In the genomic region with DNA sequence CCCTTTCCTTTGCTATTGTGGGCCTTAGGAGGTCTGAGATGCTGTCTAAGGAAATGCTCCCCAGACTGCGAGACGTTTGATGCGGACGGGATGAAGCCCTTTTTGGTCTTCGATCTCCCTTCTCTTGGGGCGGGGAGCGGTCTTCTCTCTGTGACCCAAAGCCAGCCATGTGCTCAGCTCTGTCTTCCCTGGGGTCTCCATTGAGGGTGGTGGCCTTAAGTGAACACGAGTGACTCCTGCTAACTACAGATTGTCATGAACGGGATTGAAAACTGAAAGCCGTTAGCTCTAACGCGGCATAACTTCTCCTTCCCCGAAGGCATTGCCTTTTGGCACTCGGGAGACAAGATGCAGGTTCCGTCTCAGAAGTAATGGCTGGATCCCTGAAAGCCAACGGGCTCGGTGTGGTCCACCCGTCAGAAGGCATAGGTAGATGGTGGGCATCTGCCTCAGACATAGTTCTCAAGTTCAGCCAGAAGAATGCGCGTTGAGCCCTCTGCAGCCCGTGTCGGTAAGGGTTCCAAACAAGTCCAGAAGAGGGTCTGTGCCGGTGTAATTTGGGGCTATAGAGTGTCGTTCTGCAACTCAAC, we compare ENCODE assay signal across 8 mouse cellular contexts. TPM values are rescaled to one million over a fixed set of nuclear protein-coding genes. Genes with fewer than 3 reads are reported as not detected.
A peak's percentile ranks its signal among the peaks of the same experiment; 100 is the strongest.
DNase-seq lines count a peak whose midpoint lies in the region; ATAC-seq and TF ChIP-seq lines count a peak whose summit lies in the region.

No protein-coding gene starts in this region.

- peak overlapping the region; percentile 65 for H3K4me3 ChIP-seq in liver, adult 2 months (ENCODE audit: insufficient read depth, low read depth, low read length)
- H3K4me3 ChIP-seq in embryonic facial prominence, embryonic 12.5 days: peak overlapping the region; percentile 90
- H3K4me3 ChIP-seq in hindbrain, postnatal 0 days (ENCODE audit: low read length): peak overlapping the region; percentile 69
- H3K4me3 ChIP-seq in midbrain, embryonic 15.5 days: peak overlapping the region; percentile 62

- H3K9me3 ChIP-seq in embryonic facial prominence, embryonic 12.5 days: no peaks in the 10 kb centered on the region
- H3K9me3 ChIP-seq in hindbrain, postnatal 0 days (ENCODE audit: low read length): no peaks in the 10 kb centered on the region
- H3K9me3 ChIP-seq in midbrain, embryonic 15.5 days: no peaks in the 10 kb centered on the region

- no peaks in the 10 kb centered on the region for H3K27me3 ChIP-seq in liver, adult 2 months (ENCODE audit: control insufficient read depth, insufficient read depth, low read length)
- H3K27me3 ChIP-seq in embryonic facial prominence, embryonic 12.5 days: no peaks in the 10 kb centered on the region
- no peaks in the 10 kb centered on the region for H3K27me3 ChIP-seq in hindbrain, postnatal 0 days (ENCODE audit: insufficient read depth, low read length)
- no peaks in the 10 kb centered on the region for H3K27me3 ChIP-seq in midbrain, embryonic 15.5 days (replicated peaks)

- WGBS in liver, adult 2 months: 1% methylated on average over 24 of the region's 24 CpGs
- under 1% methylated on average over 24 of the region's 24 CpGs for WGBS in embryonic facial prominence, embryonic 12.5 days
- WGBS in hindbrain, postnatal 0 days: under 1% methylated on average over 24 of the region's 24 CpGs
- WGBS in midbrain, embryonic 15.5 days: under 1% methylated on average over 24 of the region's 24 CpGs

- H3K36me3 ChIP-seq in liver, adult 2 months (ENCODE audit: control insufficient read depth, insufficient read depth, low read length): peaks cover 39% of the 10 kb centered on the region
- peaks cover 41% of the 10 kb centered on the region for H3K36me3 ChIP-seq in embryonic facial prominence, embryonic 12.5 days
- H3K36me3 ChIP-seq in hindbrain, postnatal 0 days (ENCODE audit: insufficient read depth, low read length): peaks cover 35% of the 10 kb centered on the region
- peaks cover 34% of the 10 kb centered on the region; the same call in 1 of the 2 replicates for H3K36me3 ChIP-seq in midbrain, embryonic 15.5 days (replicated peaks)

- TF ChIP-seq POLR2A in liver, adult 2 months (IDR thresholded peaks at IDR 0.05; ENCODE audit: extremely low read depth, insufficient read depth, low read length): no peak

- H3K79me2 ChIP-seq in liver, adult 2 months (ENCODE audit: control insufficient read depth, insufficient read depth, low read length): peaks cover 4% of the 10 kb centered on the region; the same call in 1 of the 2 replicates

- no peak for TF ChIP-seq CTCF in liver, adult 2 months (IDR thresholded peaks at IDR 0.05; ENCODE audit: low read depth, low read length)
- no peak for TF ChIP-seq CTCF in hindbrain, postnatal 0 days (IDR thresholded peaks at IDR 0.05; ENCODE audit: low read depth)

- H3K27ac ChIP-seq in liver, adult 2 months (replicated peaks; ENCODE audit: insufficient read depth, low read depth, low read length): peak overlapping the region; percentile 51
- peak overlapping the region; percentile 42 for H3K27ac ChIP-seq in embryonic facial prominence, embryonic 12.5 days
- peak overlapping the region; percentile 74 for H3K27ac ChIP-seq in hindbrain, postnatal 0 days
- peak overlapping the region; percentile 66 for H3K27ac ChIP-seq in midbrain, embryonic 15.5 days

- H3K4me1 ChIP-seq in liver, adult 2 months (ENCODE audit: control insufficient read depth, insufficient read depth, low read length): peaks cover 4% of the 10 kb centered on the region
- H3K4me1 ChIP-seq in embryonic facial prominence, embryonic 12.5 days: peaks cover 33% of the 10 kb centered on the region
- H3K4me1 ChIP-seq in hindbrain, postnatal 0 days (ENCODE audit: insufficient read depth, low read length): peaks cover 10% of the 10 kb centered on the region
- peaks cover 30% of the 10 kb centered on the region for H3K4me1 ChIP-seq in midbrain, embryonic 15.5 days

- peak overlapping the region; percentile 80 for H3K9ac ChIP-seq in liver, adult 2 months (ENCODE audit: low read depth, low read length)
- peak overlapping the region; percentile 87 for H3K9ac ChIP-seq in embryonic facial prominence, embryonic 12.5 days
- H3K9ac ChIP-seq in hindbrain, postnatal 0 days (replicated peaks; ENCODE audit: low read length): peak overlapping the region; percentile 76
- H3K9ac ChIP-seq in midbrain, embryonic 15.5 days: peak overlapping the region; percentile 71

- peak overlapping the region; percentile 79 for H3K4me2 ChIP-seq in embryonic facial prominence, embryonic 12.5 days (replicated peaks)
- H3K4me2 ChIP-seq in hindbrain, postnatal 0 days (ENCODE audit: low read depth, low read length): peak overlapping the region; percentile 97
- peak overlapping the region; percentile 85 for H3K4me2 ChIP-seq in midbrain, embryonic 15.5 days

- ATAC-seq in embryonic facial prominence, embryonic 12.5 days (ENCODE audit: insufficient number of reproducible peaks, insufficient read depth, low FRiP score, low TSS enrichment): no peak
- ATAC-seq in hindbrain, postnatal 0 days: no peak
- peak; percentile 39 for ATAC-seq in midbrain, embryonic 15.5 days (replicated peaks)

- DNase-seq in liver, adult 2 months (ENCODE audit: extremely low read depth, low read depth, low spot score): no peak
- no peak for DNase-seq in liver
- no peak for DNase-seq in hindbrain, postnatal 0 days (ENCODE audit: low spot score)
- no peak for DNase-seq in urinary bladder, adult 18-20 months (ENCODE audit: low spot score in 2 of 2)
- no peak for DNase-seq in urinary bladder, postnatal 10 days (ENCODE audit: low spot score)
- DNase-seq in right cerebral cortex, postnatal 10 days (ENCODE audit: low spot score in 2 of 2): no peak

RNA-seq across cellular contexts. Expression of a gene that starts 17.8 kb away (rescaled TPM):
- total RNA-seq in liver, adult 2 months (2014; rRNA removed): 2.6 and 4.8 TPM in 2 replicates
- polyA plus RNA-seq in liver, adult 2 months (2012; rRNA removed): 5.6 and 6.1 TPM in 2 replicates
- polyA plus RNA-seq in embryonic facial prominence, embryonic 12.5 days (2016; fragmentation: Nextera tagmentation; extraction: Ambion mirVana): 6.4 and 7.1 TPM in 2 replicates
- total RNA-seq in hindbrain, postnatal 0 days (2014; rRNA removed): 48.4 and 54.7 TPM in 2 replicates
- 46.0 and 48.1 TPM in 2 replicates for polyA plus RNA-seq in hindbrain, postnatal 0 days (2015; fragmentation: Nextera tagmentation; extraction: Ambion mirVana)
- 23.3 and 24.4 TPM in 2 replicates for polyA plus RNA-seq in midbrain, embryonic 15.5 days (2015; fragmentation: Nextera tagmentation; extraction: Ambion mirVana)

RNA-seq across cellular contexts. Expression of a gene that starts 18.6 kb away (rescaled TPM):
- 0.27 TPM in 1 of 2 replicates, not detected in the other for total RNA-seq in liver, adult 2 months (2014; rRNA removed)
- not detected in 2 replicates for polyA plus RNA-seq in liver, adult 2 months (2012; rRNA removed)
- polyA plus RNA-seq in embryonic facial prominence, embryonic 12.5 days (2016; fragmentation: Nextera tagmentation; extraction: Ambion mirVana): 0.59 and 0.86 TPM in 2 replicates
- 1.2 and 1.3 TPM in 2 replicates for total RNA-seq in hindbrain, postnatal 0 days (2014; rRNA removed)
- 5.3 and 6.4 TPM in 2 replicates for polyA plus RNA-seq in hindbrain, postnatal 0 days (2015; fragmentation: Nextera tagmentation; extraction: Ambion mirVana)
- 1.5 and 3.0 TPM in 2 replicates for polyA plus RNA-seq in midbrain, embryonic 15.5 days (2015; fragmentation: Nextera tagmentation; extraction: Ambion mirVana)

RNA-seq across cellular contexts. Expression of a gene that starts 45.1 kb away (rescaled TPM):
- total RNA-seq in liver, adult 2 months (2014; rRNA removed): 3.1 and 4.1 TPM in 2 replicates
- 15.0 and 17.8 TPM in 2 replicates for polyA plus RNA-seq in liver, adult 2 months (2012; rRNA removed)
- 4.5 and 4.7 TPM in 2 replicates for polyA plus RNA-seq in embryonic facial prominence, embryonic 12.5 days (2016; fragmentation: Nextera tagmentation; extraction: Ambion mirVana)
- 3.8 and 4.0 TPM in 2 replicates for total RNA-seq in hindbrain, postnatal 0 days (2014; rRNA removed)
- polyA plus RNA-seq in hindbrain, postnatal 0 days (2015; fragmentation: Nextera tagmentation; extraction: Ambion mirVana): 1.1 and 1.6 TPM in 2 replicates
- polyA plus RNA-seq in midbrain, embryonic 15.5 days (2015; fragmentation: Nextera tagmentation; extraction: Ambion mirVana): 0.83 TPM in 2 replicates
